Mouse (Mus musculus): ENCODE measurements at regions not wholly inside any gene's neighbourhood (a gene's known extent, or its start where the extent isn't known, plus 50 kb on each side); places are given as distances from the start of the nearest gene placed in this dataset.

DNA sequence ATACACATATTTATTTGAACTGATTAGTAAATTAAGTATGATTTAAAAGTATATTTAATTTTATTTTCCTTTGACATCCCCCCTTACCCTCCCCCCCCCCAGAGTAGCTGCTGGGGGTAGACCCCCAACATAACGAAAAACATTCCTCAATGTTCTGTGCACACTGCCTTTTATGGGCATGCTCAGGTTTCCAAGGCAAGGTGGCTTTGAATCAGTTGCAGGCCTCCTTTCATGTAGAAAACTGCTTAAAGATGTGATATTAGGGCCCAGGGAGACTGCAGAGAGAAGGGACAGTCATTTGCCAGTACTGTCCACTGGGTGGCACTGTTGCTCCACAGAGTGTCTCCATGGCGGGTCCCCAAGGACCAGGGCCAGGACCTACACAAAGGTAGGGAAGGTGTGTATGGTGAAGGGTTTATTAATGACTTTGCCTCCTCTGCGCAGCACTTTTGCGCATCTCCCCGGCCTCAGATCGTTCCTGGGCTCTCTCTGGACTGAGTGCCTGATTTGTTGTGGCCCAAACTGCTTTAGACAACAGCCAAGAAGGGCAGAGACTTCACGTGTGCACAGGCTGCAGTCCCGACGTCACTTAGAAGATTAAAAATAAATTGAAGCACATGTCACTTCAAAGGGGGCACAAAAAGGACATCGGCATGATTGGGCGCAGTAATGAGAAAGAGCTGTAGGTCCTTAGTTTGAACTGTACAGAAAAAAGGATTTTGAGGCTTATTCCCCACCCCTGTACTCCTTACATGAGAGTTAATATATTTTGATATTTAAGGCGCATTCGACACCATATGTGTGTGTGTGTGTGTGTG, 64.0 kb downstream of the Cmpk2 start:
- peak; percentile 66 to 79 for DNase-seq

DNA sequence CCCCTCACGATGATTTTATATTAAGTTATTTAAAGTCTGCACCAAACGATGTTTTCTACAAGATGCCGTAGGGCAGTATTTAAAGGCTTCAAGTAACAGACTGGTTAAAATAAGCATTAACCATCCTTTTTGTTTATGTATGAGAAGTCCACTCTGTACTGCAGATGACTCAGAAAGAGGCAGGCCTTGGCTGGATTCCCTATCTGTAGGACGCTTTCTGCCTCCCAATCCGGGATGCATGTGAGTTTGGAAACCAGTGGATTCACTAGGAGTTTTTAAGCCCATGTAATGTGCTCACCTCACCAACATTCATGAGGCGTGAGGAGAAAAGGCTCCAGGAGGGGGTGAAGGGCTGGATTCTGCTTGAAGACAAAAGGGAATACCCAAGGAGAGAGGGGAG, 63.1 kb downstream of the Cmpk2 start:
- DNase-seq, result no peak
